Mouse (Mus musculus) right cerebral cortex, postnatal 10 days (tissue): ENCODE data around the gene Dapk3.
"Not testable (repeated sequence)": the region's sequence is repeated elsewhere in the genome, so short reads cannot be mapped to it uniquely, and the experiment has no call there.

Experiments
- DNase-seq, 2 experiments: peaks; one replicate each; pipeline ENCODE4 v3.0.0; 2021; ENCODE audit warnings: low spot score in 2 of 2

Dapk3 gene

DNA sequence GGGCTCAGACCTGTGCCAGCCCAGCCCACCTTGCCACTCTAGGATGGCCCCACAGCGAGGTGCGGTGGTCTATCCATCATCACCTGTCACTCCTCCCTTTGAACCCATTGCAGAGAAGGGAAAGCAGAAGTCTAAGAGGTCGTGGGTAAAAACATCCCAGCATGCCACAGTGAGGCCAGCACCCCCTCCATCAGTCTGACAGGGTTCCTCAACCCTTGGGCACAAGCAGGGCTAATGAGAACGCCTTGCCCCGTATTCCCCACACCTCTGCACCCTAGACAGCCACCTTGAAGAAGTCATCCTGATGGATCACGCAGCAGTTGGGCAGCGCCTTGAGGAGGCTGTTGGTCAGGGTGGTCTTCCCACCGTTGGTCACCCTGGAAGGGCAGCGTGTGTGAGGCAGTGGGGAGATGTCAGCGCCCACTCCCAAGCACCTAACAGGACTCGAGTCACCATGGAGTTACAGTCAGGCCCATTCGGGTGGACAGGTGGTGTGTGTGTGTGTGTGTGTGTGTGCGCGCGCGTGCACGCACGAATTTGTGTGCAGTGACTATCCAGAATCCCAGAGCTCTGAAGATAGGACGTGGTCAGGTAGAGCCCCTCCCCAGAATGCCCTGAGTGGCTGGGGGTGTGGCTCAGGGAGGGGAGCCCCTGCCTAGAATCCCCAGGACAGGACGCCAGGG, 17.9 kb downstream of the Dapk3 start:
- no peak for DNase-seq

DNA sequence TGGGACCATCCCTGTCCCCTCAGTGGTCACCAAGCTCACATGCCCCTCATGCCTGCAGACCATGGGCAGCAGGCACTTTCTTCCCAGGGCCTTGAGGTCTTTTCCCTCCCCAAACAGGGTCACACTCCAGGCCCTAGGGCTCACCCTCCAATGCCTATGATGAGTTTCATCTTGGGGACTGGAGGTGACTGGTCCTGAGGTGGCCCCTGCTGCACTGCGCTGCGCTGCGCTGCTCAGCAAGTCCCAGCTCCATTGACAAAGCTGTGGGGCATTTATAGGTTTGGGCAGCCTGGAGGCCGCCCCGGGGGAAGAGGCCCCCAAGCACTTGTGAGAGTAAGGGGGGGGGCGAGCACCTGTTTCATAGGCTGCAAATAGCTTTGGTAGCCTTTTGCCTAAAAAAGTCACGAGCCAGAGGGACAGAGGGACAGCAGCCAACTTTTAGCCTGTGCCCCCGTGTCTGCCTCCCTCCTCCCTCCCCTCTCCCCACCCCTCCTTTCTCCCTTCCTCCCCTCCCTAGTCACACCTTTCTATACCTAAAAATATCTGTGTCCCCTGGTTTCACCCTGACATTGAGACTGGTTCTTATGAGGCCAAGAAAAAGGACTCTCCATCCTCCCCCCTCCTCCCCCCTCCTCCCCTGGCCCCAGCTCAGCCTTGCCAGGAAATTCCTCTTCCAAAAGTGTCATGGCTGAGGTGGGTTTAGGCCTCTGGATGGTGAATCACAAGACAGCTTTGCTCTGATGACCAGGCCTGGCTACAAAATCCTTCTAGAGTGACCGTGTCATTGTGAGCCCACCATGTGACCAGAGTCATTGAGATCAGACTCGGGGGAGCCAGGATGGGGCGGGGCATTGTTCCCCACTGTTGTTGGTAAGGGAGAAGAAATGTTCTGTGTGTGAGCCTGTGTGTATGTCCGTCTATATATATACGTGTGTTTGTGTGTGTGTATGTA, 19.3 kb downstream of the Dapk3 start, which contains the start of gene Nmrk2:
TSS of gene Nmrk2 (minus strand) at position 245 of the 952 bp plus-strand sequence.
- DNase-seq, result no peak

DNA sequence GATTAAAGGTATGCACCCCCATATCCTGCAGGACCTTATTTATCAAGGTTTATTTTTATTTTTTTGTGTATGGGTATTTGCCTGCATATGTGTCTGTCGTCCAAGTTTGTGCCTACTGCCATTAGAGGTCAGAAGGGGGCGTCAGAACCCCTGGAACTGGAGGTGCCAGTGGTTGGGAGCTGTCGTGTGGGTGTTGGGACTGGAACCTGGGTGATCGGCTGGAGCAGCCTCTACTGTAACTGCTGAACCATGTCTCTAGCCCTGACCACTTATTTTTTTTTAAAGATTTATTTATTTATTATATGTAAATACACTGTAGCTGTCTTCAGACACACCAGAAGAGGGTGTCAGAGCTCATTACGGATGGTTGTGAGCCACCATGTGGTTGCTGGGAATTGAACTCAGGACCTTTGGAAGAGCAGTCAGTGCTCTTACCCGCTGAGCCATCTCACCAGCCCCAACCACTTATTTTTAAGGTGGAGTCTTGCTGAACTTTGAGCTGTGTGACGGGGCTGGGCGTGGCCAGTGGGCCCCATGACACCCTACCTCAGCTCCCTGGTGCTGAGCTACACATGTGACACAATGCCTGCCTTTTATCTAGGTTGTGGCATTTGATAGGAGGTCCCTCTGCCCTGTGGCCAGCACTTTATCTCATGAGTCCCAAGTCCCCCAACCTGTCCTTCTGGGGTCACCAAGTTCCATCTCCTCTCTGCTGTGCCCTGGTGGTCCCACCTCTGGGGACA, 20.3 kb downstream of the Dapk3 start:
- DNase-seq, result no peak

DNA sequence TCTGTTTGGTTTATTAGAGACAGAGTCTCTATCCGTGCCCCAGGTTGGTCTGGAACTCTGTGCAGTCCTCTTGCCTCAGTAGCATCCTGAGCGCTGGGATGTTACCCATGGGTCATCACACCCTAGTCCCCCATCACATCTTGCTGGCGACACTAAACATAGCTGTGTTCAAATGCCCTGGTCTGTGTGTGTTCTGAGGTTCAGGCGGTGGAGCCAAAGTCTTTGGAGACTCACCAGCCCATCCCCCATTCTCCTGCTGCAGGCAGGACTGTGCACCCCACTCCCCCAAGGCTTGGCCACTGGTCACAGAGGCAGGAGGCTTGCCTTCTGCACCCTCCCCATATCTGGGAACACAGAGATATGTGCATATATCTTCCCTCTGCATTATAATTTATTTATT, 21.3 kb downstream of the Dapk3 start:
- peak in 1 of 2 experiments; percentile 55 for DNase-seq

DNA sequence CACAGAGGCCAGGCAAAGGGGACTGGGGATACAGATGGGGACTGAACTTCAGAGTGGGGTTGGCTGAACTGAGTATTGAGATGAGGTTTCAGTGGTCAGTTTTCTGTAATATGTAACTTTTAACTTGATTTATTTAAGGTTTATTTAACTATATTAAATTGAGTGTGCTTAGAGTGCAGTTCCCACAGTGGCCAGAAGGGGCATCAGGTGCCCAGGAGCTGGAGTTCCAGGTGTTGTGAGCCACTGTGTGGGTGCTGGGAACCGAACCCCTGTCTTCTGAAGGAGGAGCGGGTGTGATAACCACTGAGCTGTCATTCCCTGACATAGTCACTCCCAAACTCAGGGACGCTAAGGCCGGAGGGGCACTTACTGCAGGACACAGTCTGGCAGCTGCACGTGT, 27.3 kb downstream of the Dapk3 start:
- DNase-seq, result no peak

DNA sequence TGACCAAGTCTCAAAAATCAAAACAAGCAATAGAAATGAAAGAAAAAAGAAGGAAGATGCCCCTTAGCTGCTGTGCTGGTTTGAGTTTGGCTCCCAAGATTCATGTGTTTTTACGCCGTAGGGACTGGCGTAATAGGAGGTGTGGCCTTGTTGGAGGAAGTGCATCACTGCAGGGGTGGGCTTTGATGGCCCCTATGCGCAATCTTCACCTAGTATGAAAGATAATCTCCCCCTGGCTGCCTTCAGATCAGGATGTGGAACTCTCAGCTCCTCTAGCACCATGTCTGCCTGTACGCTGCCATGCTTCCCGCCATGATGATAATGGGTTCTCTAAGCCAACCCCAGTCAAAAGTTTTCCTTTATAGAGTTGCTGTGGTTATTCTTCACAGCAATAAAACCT, 33.5 kb downstream of the Dapk3 start:
- no peak for DNase-seq

DNA sequence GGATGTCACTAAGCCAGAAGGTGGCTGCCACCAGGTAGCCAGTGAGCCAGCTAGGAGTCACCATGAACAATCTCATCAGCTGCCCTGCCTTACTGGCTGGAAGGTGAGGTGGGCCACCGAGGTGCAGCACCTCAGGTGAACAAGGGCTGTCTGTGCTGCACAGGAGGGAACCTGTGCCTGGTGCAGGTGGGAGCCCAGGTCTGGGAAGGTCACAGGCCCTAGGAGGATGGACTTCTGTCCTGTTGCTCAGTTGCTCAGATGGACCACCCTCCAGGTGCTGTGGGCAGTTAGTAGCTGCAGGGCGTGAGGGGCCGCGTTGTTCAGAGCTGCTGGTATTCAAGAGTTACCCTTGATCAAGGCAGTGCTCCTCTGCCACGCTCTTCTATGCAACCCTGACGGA, 34.0 kb downstream of the Dapk3 start:
- DNase-seq, result no peak

DNA sequence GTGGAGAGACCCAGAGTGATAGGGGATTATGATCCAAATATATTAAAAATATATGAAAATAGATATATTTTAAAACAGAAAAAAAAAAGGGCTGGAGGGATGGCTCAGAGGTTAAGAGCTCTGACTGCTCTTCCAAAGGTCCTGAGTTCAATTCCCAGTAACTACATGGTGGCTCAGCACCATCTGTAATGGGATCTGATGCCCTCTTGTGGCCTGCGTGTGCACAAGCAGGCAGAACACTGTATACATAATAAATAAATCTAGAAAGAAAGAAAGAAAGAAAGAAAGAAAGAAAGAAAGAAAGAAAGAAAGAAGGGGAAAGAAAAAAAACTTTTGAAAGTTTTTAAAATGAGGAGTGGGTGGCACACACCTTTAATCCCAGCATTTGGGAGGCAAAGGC, 34.5 kb downstream of the Dapk3 start:
- DNase-seq, result not testable (repeated sequence)

DNA sequence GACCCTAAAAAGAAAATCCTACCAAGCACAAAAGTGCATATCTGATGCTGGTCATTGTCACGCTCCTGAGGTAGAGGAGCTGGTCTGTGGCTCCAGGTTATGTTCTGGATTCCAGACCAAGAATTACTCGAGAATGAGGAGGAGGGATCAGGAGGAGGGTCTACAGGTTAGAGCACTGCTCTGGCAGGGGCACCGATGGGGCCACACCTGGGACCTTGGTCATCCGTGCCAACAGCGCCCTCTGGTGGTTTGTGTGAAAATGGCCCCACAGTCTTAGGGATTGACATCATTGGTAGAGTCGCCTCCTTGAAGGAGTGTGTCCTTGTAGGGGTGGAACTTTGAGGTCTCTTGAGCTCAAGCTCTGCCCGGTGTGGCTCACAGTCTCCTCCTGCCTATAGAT, 35.2 kb downstream of the Dapk3 start:
- DNase-seq, result no peak

DNA sequence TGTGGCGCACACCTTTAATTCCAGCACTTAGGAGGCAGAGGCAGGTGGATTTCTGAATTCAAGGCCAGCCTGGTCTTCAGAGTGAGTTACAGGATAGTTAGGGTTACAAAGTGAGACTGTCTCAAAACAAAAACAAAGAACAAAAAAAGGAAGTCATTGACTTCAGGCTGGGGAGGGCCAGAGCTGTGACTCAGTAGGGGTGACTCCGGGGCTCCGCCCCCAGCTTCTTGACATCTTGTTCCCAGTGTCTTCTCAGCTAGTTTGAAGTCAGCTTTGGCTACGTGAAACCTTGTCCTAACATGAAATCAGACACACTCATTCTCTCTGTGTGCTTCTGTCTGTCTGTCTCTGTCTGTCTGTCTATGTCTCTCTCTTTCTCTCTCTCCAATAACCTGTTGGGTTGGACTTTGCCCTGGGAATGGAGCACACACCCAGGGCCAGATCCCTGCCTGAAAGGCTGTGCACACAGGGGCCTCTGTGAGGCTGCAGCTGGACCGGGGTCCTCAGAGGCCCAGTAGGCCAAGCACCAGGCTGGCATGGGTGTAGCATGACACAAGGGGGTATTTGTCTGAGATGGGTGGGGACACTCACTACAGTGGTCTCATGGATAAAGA, 38.7 kb downstream of the Dapk3 start:
- no peak for DNase-seq

DNA sequence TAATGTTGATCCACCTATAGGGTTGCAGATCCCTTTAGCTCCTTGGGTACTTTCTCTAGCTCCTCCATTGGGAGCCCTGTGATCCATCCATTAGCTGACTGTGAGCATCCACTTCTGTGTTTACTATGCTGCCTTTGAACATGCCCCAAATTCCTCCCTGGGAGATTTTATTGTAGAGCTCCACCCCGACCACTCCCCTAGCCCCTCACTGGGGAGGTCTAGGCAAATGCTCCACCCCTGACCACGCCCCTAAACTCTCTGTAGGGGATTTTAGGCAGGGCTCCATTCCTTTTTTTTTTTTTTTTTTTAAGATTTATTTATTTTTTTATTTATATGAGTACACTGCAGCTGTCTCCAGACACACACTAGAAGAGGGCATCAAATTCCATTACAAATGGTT, 40.9 kb downstream of the Dapk3 start:
- DNase-seq, result not testable (repeated sequence)

DNA sequence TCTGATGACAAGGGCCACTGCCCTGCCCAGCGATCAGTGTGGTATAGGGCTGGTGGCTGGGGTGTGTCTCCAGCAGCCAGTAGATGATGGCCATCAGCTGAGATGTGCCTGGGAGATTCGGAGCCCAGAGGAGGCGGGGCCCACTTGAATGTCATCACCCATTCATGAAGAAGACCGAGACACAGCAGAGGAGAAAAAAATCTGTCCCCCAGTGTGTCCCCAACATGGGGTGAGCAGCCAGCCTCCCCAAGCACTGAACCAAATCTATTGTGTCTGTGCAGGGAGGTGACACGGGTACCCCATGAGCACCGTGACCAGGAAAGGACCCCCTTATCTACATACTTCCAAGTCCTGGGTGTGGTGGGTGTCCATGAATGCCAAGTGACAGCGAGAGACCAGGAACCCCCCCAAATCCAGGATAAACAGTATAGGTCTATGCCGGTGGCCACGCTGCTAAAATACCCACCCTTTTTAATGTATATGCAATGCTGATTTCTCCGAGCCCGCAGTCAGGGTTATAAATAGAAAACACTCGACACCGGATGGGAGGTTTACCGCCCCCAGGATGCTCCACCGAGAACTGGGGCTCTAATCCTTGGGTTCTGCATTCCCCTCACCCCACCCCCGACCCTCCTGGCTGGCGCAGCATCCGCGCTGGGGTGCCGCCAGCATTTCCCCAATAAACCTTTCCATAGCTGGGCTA, 47.1 kb downstream of the Dapk3 start:
- DNase-seq, result peak; percentile 68 to 74

DNA sequence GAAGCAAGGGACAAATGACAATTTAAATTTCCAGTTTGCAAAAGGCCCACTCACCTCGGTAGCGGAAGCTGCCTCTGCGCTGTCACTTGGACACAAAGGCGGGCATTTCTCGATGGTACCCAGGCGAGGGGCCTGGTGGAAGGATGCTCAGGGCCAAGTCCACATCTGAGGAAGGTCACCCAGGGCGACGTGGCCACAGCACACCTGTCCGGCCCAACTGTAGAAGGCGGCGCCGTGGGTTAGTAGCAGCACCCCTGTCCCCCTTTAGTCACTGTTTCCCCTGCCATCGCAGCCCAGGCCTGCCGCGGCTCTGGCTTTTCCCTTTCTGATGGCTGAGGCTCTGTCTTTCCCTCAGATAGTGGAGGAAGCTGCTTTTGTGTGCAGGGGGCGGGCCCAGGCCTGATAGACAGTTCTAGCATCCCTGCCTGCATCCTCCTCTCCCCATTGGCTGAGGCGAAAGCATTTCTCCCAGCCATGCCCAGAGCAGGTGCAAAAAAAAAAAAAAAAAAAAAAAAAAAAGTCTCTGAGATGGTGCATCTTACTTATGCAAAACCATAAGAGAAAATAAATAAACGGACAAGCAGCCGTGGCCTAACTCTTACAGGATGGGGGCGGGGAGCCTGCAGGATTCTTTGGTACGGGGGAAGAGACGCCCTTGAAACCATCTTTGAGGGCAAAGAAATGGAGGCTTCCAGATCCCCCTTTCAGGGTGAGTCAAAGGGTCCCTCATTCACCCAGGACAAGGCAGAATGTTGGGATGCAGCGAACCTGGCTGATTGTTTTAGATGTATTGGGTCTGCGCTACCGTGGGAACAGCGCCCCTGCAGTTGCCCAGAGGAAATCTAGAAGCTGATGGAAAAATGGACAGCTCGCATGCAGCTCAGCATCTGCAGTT, 47.9 kb downstream of the Dapk3 start, which contains the start of gene Atcay:
TSS of gene Atcay (minus strand) at position 396 of the 895 bp plus-strand sequence.
- DNase-seq, result peak; percentile 93 to 96

DNA sequence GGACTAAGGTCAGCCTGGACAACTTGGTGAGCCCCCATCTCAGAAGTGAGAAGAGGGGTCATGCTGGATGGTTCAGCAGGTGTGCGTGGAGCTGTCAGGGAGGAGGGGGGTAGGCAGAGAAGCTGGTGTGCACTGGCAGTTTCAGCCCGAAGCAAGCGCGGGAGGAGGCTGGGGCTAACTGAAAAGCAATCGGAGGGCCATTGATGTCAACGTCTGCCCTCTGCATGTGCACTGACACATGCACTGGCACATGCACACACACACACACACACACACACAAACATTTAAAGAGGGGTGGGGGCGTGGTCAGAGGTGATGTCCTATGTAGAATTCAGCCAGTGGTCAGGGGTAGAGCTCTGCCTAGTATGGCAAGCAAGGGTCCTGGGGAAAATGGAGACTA, 48.6 kb downstream of the Dapk3 start:
- peak in 1 of 2 experiments; percentile 48 for DNase-seq

DNA sequence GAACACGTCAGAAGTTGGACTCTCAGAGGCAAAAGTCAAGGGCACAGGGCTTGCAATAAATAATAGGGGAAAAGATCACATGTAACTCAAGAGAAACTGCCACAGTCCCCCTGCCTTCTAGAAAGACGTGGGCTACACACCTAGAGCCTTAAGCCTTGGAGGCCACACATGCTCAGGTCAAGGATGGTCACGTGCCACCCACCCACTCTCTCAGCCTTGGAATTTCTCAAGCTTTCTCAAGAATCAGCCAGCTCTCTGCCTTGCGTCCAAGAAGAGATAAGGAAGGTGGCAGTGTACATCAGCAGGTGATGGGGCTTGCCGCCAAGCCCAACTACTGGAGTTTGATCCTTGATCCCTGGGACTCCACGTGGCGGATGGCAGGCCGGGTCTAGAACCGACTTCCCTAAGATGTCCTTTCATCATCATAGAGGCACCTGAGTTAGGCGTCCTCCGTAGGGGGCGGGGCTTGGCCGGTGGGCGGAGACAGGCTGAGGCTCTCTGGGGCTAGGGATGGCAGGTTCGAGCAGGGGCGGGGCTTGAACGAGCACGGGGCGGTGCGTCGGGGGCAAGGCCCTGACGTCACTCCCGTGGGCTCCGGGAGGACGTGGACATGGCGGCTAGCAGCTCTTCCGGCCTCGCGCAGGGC, 49.9 kb downstream of the Dapk3 start, which contains the start of gene Zfr2:
TSS of gene Zfr2 (plus strand) at position 576 of the 646 bp plus-strand sequence.
- DNase-seq, result peak; percentile 96

DNA sequence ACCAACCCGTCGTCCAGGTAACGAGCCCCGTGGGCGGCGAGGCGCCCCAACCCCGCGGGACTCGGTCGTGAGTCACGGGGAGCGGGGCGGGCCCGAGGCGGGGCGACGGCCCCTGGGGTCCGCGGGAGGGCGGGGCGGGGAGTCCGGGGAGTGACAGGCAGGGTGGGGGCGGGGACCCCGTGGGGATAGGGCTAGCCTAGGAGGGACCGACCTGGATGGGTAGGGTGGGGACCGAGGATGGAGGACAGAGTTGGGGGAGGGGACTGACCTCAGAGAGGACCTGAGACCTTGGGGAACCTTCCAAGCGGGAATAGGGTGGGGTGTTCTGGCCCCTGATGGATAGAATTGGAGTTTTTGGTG, 50.4 kb downstream of the Dapk3 start:
- DNase-seq, result no peak

DNA sequence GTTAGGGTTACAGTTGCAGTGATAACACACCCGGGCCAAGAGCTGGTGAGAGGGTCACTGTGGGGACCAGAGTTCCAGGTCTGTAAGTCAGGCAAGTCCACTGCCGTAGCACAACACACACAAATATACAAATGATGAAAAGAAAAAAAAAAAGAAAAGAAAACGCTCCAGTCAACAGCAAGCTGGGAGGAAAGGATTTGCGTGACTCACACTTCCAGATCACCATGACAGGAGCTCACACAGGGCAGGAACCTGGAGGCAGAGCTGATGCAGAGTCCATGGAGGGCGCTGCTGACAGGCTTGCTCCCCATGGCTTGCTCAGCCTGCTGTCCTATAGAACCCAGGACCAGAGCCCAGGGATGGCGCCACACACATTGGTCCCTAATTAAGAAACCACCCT, 51.4 kb downstream of the Dapk3 start:
- DNase-seq, result no peak

DNA sequence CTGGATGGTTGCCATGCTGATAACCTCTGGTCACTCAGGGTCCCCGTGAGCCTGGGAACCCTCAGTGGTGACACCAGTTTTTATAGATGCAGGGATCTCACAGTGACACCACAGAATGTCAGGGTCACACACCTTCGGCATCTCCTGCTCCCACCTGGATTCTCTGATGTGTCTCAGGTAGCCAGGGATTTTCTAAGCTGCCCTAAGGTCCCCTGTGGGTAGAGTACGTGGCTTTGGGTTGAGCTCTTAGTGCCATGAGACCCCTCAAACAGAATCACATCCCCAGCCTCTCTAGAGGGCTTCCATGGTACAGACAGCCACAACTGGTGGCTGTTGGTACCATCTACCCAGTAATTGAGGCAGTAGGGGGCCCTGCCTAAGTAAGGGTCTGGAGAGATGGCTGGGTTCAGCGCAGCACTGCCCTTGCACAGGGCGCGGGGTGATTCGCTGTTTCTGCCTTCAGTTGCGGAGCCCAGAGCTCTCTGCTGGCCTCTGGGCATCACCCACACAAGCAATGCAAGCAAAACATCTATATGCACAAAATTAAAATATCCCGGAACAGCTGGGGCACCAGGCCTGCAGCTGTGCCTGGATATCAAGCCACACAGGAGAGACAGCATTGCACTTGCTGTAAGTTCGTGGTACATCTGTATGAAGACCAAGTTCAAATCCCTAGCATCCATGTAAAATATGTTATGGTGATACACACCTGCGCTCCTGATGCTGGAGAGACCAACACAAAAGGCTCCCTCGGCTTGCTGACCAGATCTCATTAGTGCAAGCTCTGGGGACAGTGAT, 53.9 kb downstream of the Dapk3 start:
- DNase-seq, result no peak

DNA sequence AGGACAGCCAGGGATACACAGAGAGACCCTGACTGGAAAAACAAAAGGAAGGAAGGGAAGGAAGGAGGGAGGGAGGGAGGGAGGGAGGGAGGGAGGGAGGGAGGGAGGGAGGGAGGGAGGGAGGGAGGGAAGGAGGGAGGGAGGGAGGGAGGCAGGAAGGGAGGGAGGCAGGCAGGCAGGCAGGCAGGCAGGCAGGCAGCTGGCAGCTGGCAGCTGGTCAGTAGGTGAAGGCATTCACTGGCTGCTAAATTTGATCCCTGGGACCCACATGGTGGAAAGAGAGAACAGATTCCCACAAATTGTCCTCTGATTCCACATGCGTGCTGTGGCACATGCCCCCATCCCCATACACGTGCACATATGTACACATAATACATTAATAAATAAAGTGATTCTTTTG, 55.8 kb downstream of the Dapk3 start:
- DNase-seq, result no peak
